Comparison of ENCODE assay signal across 10 mouse cellular contexts in genomic region chr2:180894029-180894623, GRCm38 (mm10). TPM values are rescaled to one million over a fixed set of nuclear protein-coding genes. Genes with fewer than 3 reads are reported as not detected.
DNase-seq lines count a peak whose midpoint lies in the region; ATAC-seq and TF ChIP-seq lines count a peak whose summit lies in the region.
"Had no signal": no experiment of that assay in that cellular context is flagged by ENCODE, and none has a peak within 500 bp of the region (broad histone marks: within the 10 kb centered on the region; RNA-seq: fewer than 3 reads in every experiment).

No protein-coding gene starts in this region.

- peaks cover 6% of the 10 kb centered on the region for H3K36me3 ChIP-seq in forebrain, postnatal 0 days (ENCODE audit: insufficient read depth)
- H3K36me3 ChIP-seq in kidney, embryonic 14.5 days (ENCODE audit: control insufficient read depth, insufficient read depth, low read length), result no peaks in the 10 kb centered on the region
- H3K36me3 ChIP-seq in limb, embryonic 15.5 days, result no peaks in the 10 kb centered on the region
- no peaks in the 10 kb centered on the region for H3K36me3 ChIP-seq in myocyte (ENCODE audit: control insufficient read depth, insufficient read depth)
- H3K36me3 ChIP-seq: G1E had no signal

- TF ChIP-seq POLR2A in myocyte (IDR thresholded peaks at IDR 0.05; ENCODE audit: insufficient read length, low read depth), result no peak

- H3K9me3 ChIP-seq in forebrain, postnatal 0 days (ENCODE audit: low read length), result no peaks in the 10 kb centered on the region
- no peaks in the 10 kb centered on the region for H3K9me3 ChIP-seq in kidney, embryonic 14.5 days (ENCODE audit: control insufficient read depth, low read length)
- no peaks in the 10 kb centered on the region for H3K9me3 ChIP-seq in limb, embryonic 15.5 days

- H3K79me2 ChIP-seq in myocyte (ENCODE audit: control insufficient read depth, insufficient read depth), result no peaks in the 10 kb centered on the region

- H3K9ac ChIP-seq in forebrain, postnatal 0 days, result peak overlapping the region; percentile 99
- no peak overlapping the region for H3K9ac ChIP-seq in kidney, embryonic 14.5 days (ENCODE audit: low read depth, low read length)
- no peak overlapping the region for H3K9ac ChIP-seq in limb, embryonic 15.5 days

- peak; percentile 19 for ATAC-seq in forebrain, postnatal 0 days
- ATAC-seq in kidney, embryonic 14.5 days (ENCODE audit: low FRiP score, low TSS enrichment), result peak; percentile 26; the same call in 1 of the 2 replicates
- peak; percentile 35; the same call in 1 of the 2 replicates for ATAC-seq in limb, embryonic 15.5 days (ENCODE audit: insufficient number of reproducible peaks, low FRiP score, low TSS enrichment, low read depth)

- H3ac ChIP-seq in myocyte (ENCODE audit: control insufficient read depth, insufficient read length), result no peak overlapping the region

- intact Hi-C loops in heart, postnatal 25 days (cut with DNase I), result no loop called here

- peak overlapping the region; percentile 79 for H3K4me3 ChIP-seq in forebrain, postnatal 0 days (ENCODE audit: low read depth, low read length)
- peak overlapping the region; percentile 48 for H3K4me3 ChIP-seq in kidney, embryonic 14.5 days (ENCODE audit: low read length)
- peak overlapping the region; percentile 42 for H3K4me3 ChIP-seq in limb, embryonic 15.5 days
- H3K4me3 ChIP-seq in myocyte, result no peak overlapping the region

- H3K4me2 ChIP-seq in forebrain, postnatal 0 days (ENCODE audit: low read depth), result peak overlapping the region; percentile 61
- peak overlapping the region; percentile 75 for H3K4me2 ChIP-seq in kidney, embryonic 14.5 days (replicated peaks; ENCODE audit: low read depth, low read length)
- H3K4me2 ChIP-seq in limb, embryonic 15.5 days, result peak overlapping the region; percentile 85
- no peak overlapping the region for H3K4me2 ChIP-seq in myocyte (ENCODE audit: low read depth)

- no peaks in the 10 kb centered on the region; the same call in 1 of the 2 replicates for H3K27me3 ChIP-seq in forebrain, postnatal 0 days (ENCODE audit: insufficient read depth, low read length)
- peaks cover 71% of the 10 kb centered on the region for H3K27me3 ChIP-seq in kidney, embryonic 14.5 days (ENCODE audit: control insufficient read depth, insufficient read depth, low read length)
- H3K27me3 ChIP-seq in limb, embryonic 15.5 days, result peaks cover 85% of the 10 kb centered on the region
- peaks cover 77% of the 10 kb centered on the region for H3K27me3 ChIP-seq in myocyte (ENCODE audit: control insufficient read depth, insufficient read depth, insufficient read length)

- DNase-seq in heart, adult 8-10 months (ENCODE audit: low spot score), result peak; percentile 13
- DNase-seq in heart, postnatal 25 days (ENCODE audit: low spot score), result no peak
- peak; percentile 76 to 78 for DNase-seq in cerebellum, adult 18-20 months
- peak; percentile 70 for DNase-seq in forebrain, postnatal 0 days
- peak; percentile 27 to 38 for DNase-seq in thymus, postnatal 36 days

- H3K27ac ChIP-seq in forebrain, postnatal 0 days (ENCODE audit: low read depth, low read length), result peak overlapping the region; percentile 99
- no peak overlapping the region for H3K27ac ChIP-seq in kidney, embryonic 14.5 days (ENCODE audit: low read depth, low read length)
- no peak overlapping the region for H3K27ac ChIP-seq in limb, embryonic 15.5 days

- 2% methylated on average over 57 of the region's 57 CpGs for WGBS in forebrain, postnatal 0 days
- under 1% methylated on average over 54 of the region's 57 CpGs for WGBS in kidney, embryonic 14.5 days
- under 1% methylated on average over 53 of the region's 57 CpGs for WGBS in limb, embryonic 15.5 days

- peaks cover 31% of the 10 kb centered on the region for H3K4me1 ChIP-seq in forebrain, postnatal 0 days (ENCODE audit: insufficient read depth)
- H3K4me1 ChIP-seq in kidney, embryonic 14.5 days (ENCODE audit: control insufficient read depth, insufficient read depth, low read length), result peaks cover 27% of the 10 kb centered on the region
- H3K4me1 ChIP-seq in limb, embryonic 15.5 days, result peaks cover 26% of the 10 kb centered on the region

- TF ChIP-seq CTCF in forebrain, postnatal 0 days (IDR thresholded peaks at IDR 0.05; ENCODE audit: low read depth), result no peak

TF ChIP-seq in myocyte, 11 proteins besides CTCF, POLR2A, EP300 and RAD21:
- no peak for TF ChIP-seq E2F4 (IDR thresholded peaks at IDR 0.05; ENCODE audit: insufficient read depth)
- TF ChIP-seq POLR2AphosphoS2 (IDR thresholded peaks at IDR 0.05; ENCODE audit: insufficient read length, low read depth), result no peak
- peak; percentile 93 for TF ChIP-seq REST (IDR thresholded peaks at IDR 0.05; ENCODE audit: insufficient read depth, insufficient read length)
- no peak for TF ChIP-seq CEBPB (IDR thresholded peaks at IDR 0.05; ENCODE audit: insufficient read depth, poor library complexity, severe bottlenecking)
- no peak for TF ChIP-seq SRF (IDR thresholded peaks at IDR 0.05; ENCODE audit: control insufficient read depth, insufficient read length, low read depth)
- no peak for TF ChIP-seq MYOG (IDR thresholded peaks at IDR 0.05; ENCODE audit: control insufficient read depth in 1 of 3, insufficient read depth in 1 of 3, insufficient read length in 2 of 3, low read depth in 2 of 3)
- no peak for TF ChIP-seq USF1 (IDR thresholded peaks at IDR 0.05; ENCODE audit: low read depth)

RNA-seq across cellular contexts. Expression of gene Ythdf1, which starts 26.6 kb away (rescaled TPM):
- 10 to 100 TPM; 28.5 to 31.4 (median 30.5) TPM for total RNA-seq in heart, adult 8-10 months (2022)
- 10 to 100 TPM; 35.6 to 35.7 TPM for total RNA-seq in heart, postnatal 25 days (2021)
- 26.0 and 31.2 TPM in 2 replicates for total RNA-seq in forebrain, postnatal 0 days (2014; rRNA removed)
- 49.9 and 51.7 TPM in 2 replicates for polyA plus RNA-seq in forebrain, postnatal 0 days (2015; fragmentation: Nextera tagmentation; extraction: Ambion mirVana)
- polyA plus RNA-seq in kidney, embryonic 14.5 days (2014; fragmentation: Nextera tagmentation; extraction: Ambion mirVana), result 48.7 and 75.4 TPM in 2 replicates
- 45.0 and 53.4 TPM in 2 replicates for polyA plus RNA-seq in limb, embryonic 15.5 days (2015; fragmentation: Nextera tagmentation; extraction: Ambion mirVana)
- polyA plus RNA-seq in myocyte (2012; fragmentation: generic; extraction: Trizol), result 34.5 TPM

RNA-seq across cellular contexts. Expression of gene Birc7, which starts 34.7 kb away (rescaled TPM):
- not detected for total RNA-seq in heart, adult 8-10 months (2022)
- not detected for total RNA-seq in heart, postnatal 25 days (2021)
- 0.38 TPM in 1 of 2 replicates, not detected in the other for total RNA-seq in forebrain, postnatal 0 days (2014; rRNA removed)
- polyA plus RNA-seq in forebrain, postnatal 0 days (2015; fragmentation: Nextera tagmentation; extraction: Ambion mirVana), result 0.13 and 0.24 TPM in 2 replicates
- polyA plus RNA-seq in kidney, embryonic 14.5 days (2014; fragmentation: Nextera tagmentation; extraction: Ambion mirVana), result not detected in 2 replicates
- not detected in 2 replicates for polyA plus RNA-seq in limb, embryonic 15.5 days (2015; fragmentation: Nextera tagmentation; extraction: Ambion mirVana)
- polyA plus RNA-seq in myocyte (2012; fragmentation: generic; extraction: Trizol), result not detected
- total RNA-seq: G1E; hematopoietic stem cell, adult 5-6 weeks had no signal
- polyA plus RNA-seq: G1E had no signal
